Mouse (Mus musculus): ENCODE data around the gene 0610040J01Rik. TPM values are rescaled to one million over a fixed set of nuclear protein-coding genes. Genes with fewer than 3 reads are reported as not detected.
A peak's percentile ranks its signal among the peaks of the same experiment; 100 is the strongest.

Gene 0610040J01Rik
- polyA plus RNA-seq, 1 experiment from 2014 or later, result 5.0 TPM

- no peak overlapping the region for H3K4me3 ChIP-seq
- no peak for ATAC-seq (ENCODE audit: low FRiP score, low read depth)
- no peaks in the 10 kb centered on the region for H3K9me3 ChIP-seq
- H3K27ac ChIP-seq, result no peak overlapping the region
- WGBS, result 89% methylated on average over 3 of the region's 3 CpGs
- H3K4me2 ChIP-seq (replicated peaks), result no peak overlapping the region
- no peak overlapping the region for H3K9ac ChIP-seq
- H3K4me1 ChIP-seq, result no peaks in the 10 kb centered on the region
- H3K36me3 ChIP-seq, result no peaks in the 10 kb centered on the region
- H3K27me3 ChIP-seq (replicated peaks), result no peaks in the 10 kb centered on the region
Measured at GRCm38 (mm10) chr5:63834435-63834834, 22.3 kb downstream of the 0610040J01Rik start.

GRCm38 (mm10) chr5:63837115-63837514 lies 25.0 kb downstream of the 0610040J01Rik start:
- no peak overlapping the region for H3K4me3 ChIP-seq
- H3K36me3 ChIP-seq, result no peaks in the 10 kb centered on the region
- H3K4me2 ChIP-seq (replicated peaks), result no peak overlapping the region
- H3K27me3 ChIP-seq (replicated peaks), result no peaks in the 10 kb centered on the region
- H3K9me3 ChIP-seq, result no peaks in the 10 kb centered on the region
- H3K27ac ChIP-seq, result no peak overlapping the region
- WGBS, result 86% methylated on average over 5 of the region's 5 CpGs
- no peak for ATAC-seq (ENCODE audit: low FRiP score, low read depth)
- no peaks in the 10 kb centered on the region for H3K4me1 ChIP-seq
- no peak overlapping the region for H3K9ac ChIP-seq

GRCm38 (mm10) chr5:63837851-63838250 lies 25.7 kb downstream of the 0610040J01Rik start:
- H3K4me2 ChIP-seq (replicated peaks), result no peak overlapping the region
- H3K27ac ChIP-seq, result no peak overlapping the region
- WGBS, result 83% methylated on average over 2 of the region's 2 CpGs
- ATAC-seq (ENCODE audit: low FRiP score, low read depth), result no peak
- H3K36me3 ChIP-seq, result no peaks in the 10 kb centered on the region
- no peak overlapping the region for H3K4me3 ChIP-seq
- H3K4me1 ChIP-seq, result no peaks in the 10 kb centered on the region
- no peaks in the 10 kb centered on the region for H3K9me3 ChIP-seq
- no peaks in the 10 kb centered on the region for H3K27me3 ChIP-seq (replicated peaks)
- no peak overlapping the region for H3K9ac ChIP-seq

- Histone ChIP-seq H3K27me3 (replicated peaks) (no peaks in the 10 kb centered on the region), H3K27ac (no peak overlapping the region), H3K36me3 (no peaks in the 10 kb centered on the region), H3K4me3 (no peak overlapping the region), H3K9me3 (no peaks in the 10 kb centered on the region), H3K9ac (no peak overlapping the region), H3K4me1 (no peaks in the 10 kb centered on the region), H3K4me2 (replicated peaks) (no peak overlapping the region)
- WGBS, result 76% methylated on average over 12 of the region's 12 CpGs
- ATAC-seq (ENCODE audit: low FRiP score, low read depth), result no peak
Measured at GRCm38 (mm10) chr5:63839801-63840416, 27.7 kb downstream of the 0610040J01Rik start.

- 96% methylated on average over 8 of the region's 8 CpGs for WGBS
- Histone ChIP-seq H3K4me1 (no peaks in the 10 kb centered on the region), H3K9me3 (peaks cover 6% of the 10 kb centered on the region), H3K9ac (no peak overlapping the region), H3K36me3 (no peaks in the 10 kb centered on the region), H3K27me3 (replicated peaks) (no peaks in the 10 kb centered on the region), H3K27ac (no peak overlapping the region), H3K4me2 (replicated peaks) (no peak overlapping the region), H3K4me3 (no peak overlapping the region)
- no peak for ATAC-seq (ENCODE audit: low FRiP score, low read depth)
Measured at GRCm38 (mm10) chr5:63847080-63847479, 34.9 kb downstream of the 0610040J01Rik start.

GRCm38 (mm10) chr5:63847541-63848226 lies 35.5 kb downstream of the 0610040J01Rik start:
- H3K4me3 ChIP-seq, result no peak overlapping the region
- H3K4me2 ChIP-seq (replicated peaks), result no peak overlapping the region
- no peak overlapping the region for H3K9ac ChIP-seq
- H3K4me1 ChIP-seq, result no peaks in the 10 kb centered on the region
- ATAC-seq (ENCODE audit: low FRiP score, low read depth), result no peak
- H3K27me3 ChIP-seq (replicated peaks), result no peaks in the 10 kb centered on the region
- H3K9me3 ChIP-seq, result peaks cover 6% of the 10 kb centered on the region
- 89% methylated on average over 13 of the region's 13 CpGs for WGBS
- H3K36me3 ChIP-seq, result no peaks in the 10 kb centered on the region
- no peak overlapping the region for H3K27ac ChIP-seq

- no peaks in the 10 kb centered on the region for H3K27me3 ChIP-seq (replicated peaks)
- H3K9me3 ChIP-seq, result no peaks in the 10 kb centered on the region
- WGBS, result 91% methylated on average over 8 of the region's 8 CpGs
- H3K4me3 ChIP-seq, result no peak overlapping the region
- H3K4me1 ChIP-seq, result no peaks in the 10 kb centered on the region
- H3K27ac ChIP-seq, result no peak overlapping the region
- H3K4me2 ChIP-seq (replicated peaks), result no peak overlapping the region
- no peak for ATAC-seq (ENCODE audit: low FRiP score, low read depth)
- H3K9ac ChIP-seq, result no peak overlapping the region
- H3K36me3 ChIP-seq, result no peaks in the 10 kb centered on the region
Measured at GRCm38 (mm10) chr5:63858901-63859300, 46.7 kb downstream of the 0610040J01Rik start.

- 35% methylated on average over 3 of the region's 3 CpGs for WGBS
- Histone ChIP-seq H3K9me3 (no peaks in the 10 kb centered on the region), H3K4me1 (peaks cover 3% of the 10 kb centered on the region; the same call in 1 of the 2 replicates), H3K4me2 (replicated peaks) (no peak overlapping the region), H3K36me3 (no peaks in the 10 kb centered on the region), H3K4me3 (no peak overlapping the region), H3K9ac (no peak overlapping the region), H3K27ac (no peak overlapping the region), H3K27me3 (replicated peaks) (no peaks in the 10 kb centered on the region)
- ATAC-seq (ENCODE audit: low FRiP score, low read depth), result no peak
Measured at GRCm38 (mm10) chr5:63867421-63867820, 55.3 kb downstream of the 0610040J01Rik start.

GRCm38 (mm10) chr5:63872176-63872932 lies 60.2 kb downstream of the 0610040J01Rik start:
- peak overlapping the region; percentile 14; the same call in 1 of the 2 replicates for H3K4me2 ChIP-seq (replicated peaks)
- 37% methylated on average over 17 of the region's 17 CpGs for WGBS

GRCm38 (mm10) chr5:63874880-63875279 lies 62.7 kb downstream of the 0610040J01Rik start:
- Histone ChIP-seq H3K9me3 (no peaks in the 10 kb centered on the region), H3K27me3 (replicated peaks) (no peaks in the 10 kb centered on the region), H3K27ac (no peak overlapping the region), H3K36me3 (no peaks in the 10 kb centered on the region), H3K4me2 (replicated peaks) (no peak overlapping the region), H3K4me1 (peaks cover 5% of the 10 kb centered on the region; the same call in 1 of the 2 replicates), H3K4me3 (no peak overlapping the region), H3K9ac (no peak overlapping the region)
- 70% methylated on average over 16 of the region's 16 CpGs for WGBS
- no peak for ATAC-seq (ENCODE audit: low FRiP score, low read depth)

More at GRCm38 (mm10) chr5:63872176-63872932, 60.2 kb downstream of the 0610040J01Rik start:
- Histone ChIP-seq H3K9ac (no peak overlapping the region), H3K4me1 (peaks cover 5% of the 10 kb centered on the region; the same call in 1 of the 2 replicates), H3K36me3 (no peaks in the 10 kb centered on the region), H3K4me3 (no peak overlapping the region), H3K9me3 (no peaks in the 10 kb centered on the region), H3K27me3 (replicated peaks) (no peaks in the 10 kb centered on the region), H3K27ac (no peak overlapping the region)
- ATAC-seq (ENCODE audit: low FRiP score, low read depth), result peak; percentile 52

- ATAC-seq (ENCODE audit: low FRiP score, low read depth), result no peak
- H3K9me3 ChIP-seq, result no peaks in the 10 kb centered on the region
- H3K4me2 ChIP-seq (replicated peaks), result no peak overlapping the region
- no peaks in the 10 kb centered on the region for H3K27me3 ChIP-seq (replicated peaks)
- no peak overlapping the region for H3K4me3 ChIP-seq
- no peak overlapping the region for H3K27ac ChIP-seq
- H3K4me1 ChIP-seq, result peaks cover 5% of the 10 kb centered on the region; the same call in 1 of the 2 replicates
- 90% methylated on average over 4 of the region's 4 CpGs for WGBS
- no peaks in the 10 kb centered on the region for H3K36me3 ChIP-seq
- H3K9ac ChIP-seq, result no peak overlapping the region
Measured at GRCm38 (mm10) chr5:63876081-63876480, 63.9 kb downstream of the 0610040J01Rik start.

GRCm38 (mm10) chr5:63879026-63879425 lies 66.9 kb downstream of the 0610040J01Rik start:
- Histone ChIP-seq H3K4me1 (no peaks in the 10 kb centered on the region), H3K4me2 (replicated peaks) (no peak overlapping the region), H3K9ac (no peak overlapping the region), H3K4me3 (no peak overlapping the region), H3K36me3 (no peaks in the 10 kb centered on the region), H3K9me3 (no peaks in the 10 kb centered on the region), H3K27me3 (replicated peaks) (no peaks in the 10 kb centered on the region), H3K27ac (no peak overlapping the region)
- ATAC-seq (ENCODE audit: low FRiP score, low read depth), result no peak
- 82% methylated on average over 10 of the region's 10 CpGs for WGBS
